Mouse (Mus musculus) heart, embryonic 10.5 days (tissue): ENCODE data around the gene Fam71f1. TPM values are rescaled to one million over a fixed set of nuclear protein-coding genes. Genes with fewer than 3 reads are reported as not detected.

Experiments used
- DNase-seq: peaks from one replicate; pipeline ENCODE4 v3.0.0-alpha.2; 2017; ENCODE audit warnings: low spot score
- H3K27ac ChIP-seq: fragments of 300-500 bp; sonication (generic); 2 replicates; pipeline ENCODE4 v1.5.1; 2016; ENCODE audit warnings: mild to moderate bottlenecking
- H3K27me3 ChIP-seq: fragments of 300-500 bp; sonication (generic); 2 replicates; pipeline ENCODE4 v1.6.1; 2016; ENCODE audit warnings: mild to moderate bottlenecking; ENCODE audit not compliant: poor library complexity, insufficient read depth, severe bottlenecking
- H3K36me3 ChIP-seq: fragments of 300-500 bp; sonication (generic); 2 replicates; pipeline ENCODE4 v1.6.1; 2016; ENCODE audit warnings: mild to moderate bottlenecking, moderate library complexity
- H3K4me1 ChIP-seq: fragments of 300-500 bp; sonication (generic); 2 replicates; pipeline ENCODE4 v1.6.1; 2016; ENCODE audit warnings: mild to moderate bottlenecking
- H3K4me3 ChIP-seq: fragments of 300-500 bp; sonication (generic); 2 replicates; pipeline ENCODE4 v1.5.1; 2016; ENCODE audit warnings: mild to moderate bottlenecking, moderate library complexity
- H3K9me3 ChIP-seq: fragments of 300-500 bp; sonication (generic); 2 replicates; pipeline ENCODE4 v1.6.1; 2016; ENCODE audit warnings: mild to moderate bottlenecking, moderate library complexity
- WGBS: fragments of 180-500 bp; shearing (Covaris S2); methylation state at CpG from one replicate; pipeline ENCODE4 v1.1.7; 2016; 5-methylcytosine and 5-hydroxymethylcytosine counted together
- polyA plus RNA-seq: library from polyadenylated mRNA; unstranded; fragments of >200 nt; fragmentation: Nextera tagmentation; extraction: Ambion mirVana; gene quantifications from 2 replicates; pipeline ENCODE4 v1.2.1, GENCODE M21; 2016

The Fam71f1 gene
- polyA plus RNA-seq, 1 experiment from 2014 or later: not detected

DNA sequence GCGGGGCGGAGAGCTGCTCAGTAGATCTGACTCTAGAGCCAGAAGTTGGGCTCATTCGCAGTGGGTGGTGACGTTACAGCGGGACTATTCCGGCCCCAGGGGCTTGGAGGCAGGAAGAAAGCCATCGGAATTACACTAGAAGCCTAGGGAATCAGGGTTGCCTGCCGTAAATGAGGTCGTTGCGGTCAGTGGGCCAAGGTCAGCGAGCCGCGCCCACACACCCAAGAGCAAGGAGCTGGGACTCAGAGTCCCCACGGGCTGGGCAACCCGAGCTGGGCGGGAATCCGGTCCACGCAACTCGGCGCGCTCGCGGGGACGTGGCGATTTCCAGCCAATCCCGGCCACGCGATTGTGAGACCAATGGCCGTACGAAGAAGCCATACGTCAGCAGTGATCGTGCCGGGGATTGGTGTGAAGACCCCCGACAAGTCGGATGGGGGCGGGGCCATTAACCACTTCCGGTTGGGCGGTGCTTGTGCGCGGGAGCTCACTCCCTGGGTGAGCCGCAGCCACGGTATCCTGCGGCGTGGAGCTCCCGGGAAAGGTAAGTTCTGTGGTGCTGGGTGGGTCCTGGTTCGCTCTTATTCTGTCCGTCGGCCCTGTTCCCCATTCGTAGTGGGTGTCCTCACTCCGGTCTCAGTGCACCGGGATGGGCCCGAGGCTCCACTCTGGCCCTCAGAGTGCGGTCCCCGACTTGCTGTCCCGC, 28.9 kb downstream of the Fam71f1 start, which contains the start of gene Calu:
Gene Calu (plus strand): TSS at position 405 of the 706 bp plus-strand sequence.
- under 1% methylated on average over 55 of the region's 55 CpGs for WGBS
- peak within 1 kb of the TSS; percentile 94 for H3K27ac ChIP-seq
- peak within 1 kb of the TSS; percentile 85 for H3K4me3 ChIP-seq
- peak; percentile 100 for DNase-seq
- H3K9me3 ChIP-seq: no peaks in the 10 kb centered on the region
- no peaks in the 10 kb centered on the region for H3K27me3 ChIP-seq
- H3K36me3 ChIP-seq: no peaks in the 10 kb centered on the region
- H3K4me1 ChIP-seq: peaks cover 24% of the 10 kb centered on the region

DNA sequence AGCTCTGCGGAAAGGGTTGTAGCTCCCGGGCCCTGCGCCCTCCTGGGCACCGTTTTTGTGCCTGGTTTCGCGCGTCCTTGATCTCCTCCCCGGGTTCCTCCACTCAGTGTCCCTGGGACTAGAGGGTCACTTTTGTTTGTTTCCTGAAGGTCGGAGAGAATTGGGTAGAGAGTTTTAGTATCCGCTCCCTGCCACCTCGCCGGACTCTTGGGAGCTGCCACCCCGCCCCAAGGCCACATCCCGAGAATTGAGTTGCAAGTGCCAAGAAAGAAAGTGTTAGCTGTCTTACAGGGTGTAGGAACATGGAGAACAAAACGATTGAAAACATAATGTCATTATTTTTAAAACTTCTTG, 29.4 kb downstream of the Fam71f1 start:
- no peak for DNase-seq
- Histone ChIP-seq H3K4me1 (peaks cover 30% of the 10 kb centered on the region), H3K4me3 (peak overlapping the region; percentile 85), H3K36me3 (no peaks in the 10 kb centered on the region), H3K27ac (peak overlapping the region; percentile 94), H3K9me3 (no peaks in the 10 kb centered on the region), H3K27me3 (no peaks in the 10 kb centered on the region)
- WGBS: under 1% methylated on average over 15 of the region's 15 CpGs

- no peaks in the 10 kb centered on the region for H3K9me3 ChIP-seq
- peaks cover 4% of the 10 kb centered on the region for H3K36me3 ChIP-seq
- no peak for DNase-seq
- no peak overlapping the region for H3K27ac ChIP-seq
- H3K4me3 ChIP-seq: no peak overlapping the region
- H3K4me1 ChIP-seq: peaks cover 43% of the 10 kb centered on the region
- H3K27me3 ChIP-seq: no peaks in the 10 kb centered on the region
Measured at GRCm38 (mm10) chr6:29351613-29352012, 32.7 kb downstream of the Fam71f1 start.

DNA sequence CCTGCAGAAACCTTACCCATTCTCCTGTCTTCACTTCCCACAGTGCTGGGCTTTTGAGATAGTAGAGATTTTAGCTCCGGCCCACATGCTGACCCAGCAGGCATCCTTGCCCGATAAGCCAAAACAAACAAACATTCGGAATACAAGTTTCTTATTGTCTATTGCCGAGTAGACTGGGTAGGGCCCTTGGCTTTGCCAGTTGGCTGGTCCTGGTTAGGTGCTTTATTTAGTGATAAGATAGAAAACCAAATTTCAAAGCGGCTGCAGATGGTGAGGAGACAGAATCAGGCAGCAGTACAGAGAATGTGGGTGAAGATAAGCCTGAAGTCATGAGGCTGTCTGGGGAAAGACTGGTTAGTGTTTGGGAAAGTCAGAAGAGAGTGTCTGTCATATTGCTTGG, 33.9 kb downstream of the Fam71f1 start:
- WGBS: 8% methylated on average over 5 of the region's 5 CpGs
- Histone ChIP-seq H3K9me3 (no peaks in the 10 kb centered on the region), H3K27ac (peak overlapping the region; percentile 59; the same call in 1 of the 2 replicates), H3K36me3 (peaks cover 16% of the 10 kb centered on the region), H3K4me3 (peak overlapping the region; percentile 31), H3K4me1 (peaks cover 43% of the 10 kb centered on the region), H3K27me3 (no peaks in the 10 kb centered on the region)
- no peak for DNase-seq

GRCm38 (mm10) chr6:29359386-29359785, 40.4 kb downstream of the Fam71f1 start:
- Histone ChIP-seq H3K27me3 (no peaks in the 10 kb centered on the region), H3K36me3 (peaks cover 57% of the 10 kb centered on the region), H3K27ac (no peak overlapping the region)

DNA sequence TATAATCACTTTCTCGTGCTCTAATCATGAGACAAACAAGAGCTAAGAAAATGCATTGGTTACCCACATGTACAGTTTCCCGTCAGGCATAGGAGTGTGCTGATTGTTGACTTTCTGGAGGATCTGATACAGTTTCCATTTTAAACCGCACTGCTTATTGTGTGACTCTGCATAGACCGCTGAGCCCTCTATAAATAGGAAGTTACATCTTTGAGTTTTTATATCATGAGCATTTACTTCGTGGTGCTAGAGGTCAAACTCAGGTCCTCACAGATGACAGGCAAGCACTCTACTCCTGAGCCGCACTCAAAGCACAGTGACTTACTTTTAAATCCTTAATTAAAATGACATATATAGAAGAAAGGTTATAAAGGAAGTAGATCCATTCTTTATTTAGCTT, 41.3 kb downstream of the Fam71f1 start:
- no peaks in the 10 kb centered on the region for H3K9me3 ChIP-seq
- no peak overlapping the region for H3K4me3 ChIP-seq
- peaks cover 4% of the 10 kb centered on the region; the same call in 1 of the 2 replicates for H3K4me1 ChIP-seq
- WGBS: 74% methylated on average over 6 of the region's 6 CpGs
- H3K36me3 ChIP-seq: peaks cover 65% of the 10 kb centered on the region
- no peak overlapping the region for H3K27ac ChIP-seq
- DNase-seq: no peak
- H3K27me3 ChIP-seq: no peaks in the 10 kb centered on the region

More at GRCm38 (mm10) chr6:29359386-29359785, 40.4 kb downstream of the Fam71f1 start:
- no peak overlapping the region for H3K4me3 ChIP-seq
- H3K9me3 ChIP-seq: no peaks in the 10 kb centered on the region
- DNase-seq: no peak
- H3K4me1 ChIP-seq: peaks cover 9% of the 10 kb centered on the region; the same call in 1 of the 2 replicates
- WGBS: 86% methylated on average over 3 of the region's 3 CpGs

DNA sequence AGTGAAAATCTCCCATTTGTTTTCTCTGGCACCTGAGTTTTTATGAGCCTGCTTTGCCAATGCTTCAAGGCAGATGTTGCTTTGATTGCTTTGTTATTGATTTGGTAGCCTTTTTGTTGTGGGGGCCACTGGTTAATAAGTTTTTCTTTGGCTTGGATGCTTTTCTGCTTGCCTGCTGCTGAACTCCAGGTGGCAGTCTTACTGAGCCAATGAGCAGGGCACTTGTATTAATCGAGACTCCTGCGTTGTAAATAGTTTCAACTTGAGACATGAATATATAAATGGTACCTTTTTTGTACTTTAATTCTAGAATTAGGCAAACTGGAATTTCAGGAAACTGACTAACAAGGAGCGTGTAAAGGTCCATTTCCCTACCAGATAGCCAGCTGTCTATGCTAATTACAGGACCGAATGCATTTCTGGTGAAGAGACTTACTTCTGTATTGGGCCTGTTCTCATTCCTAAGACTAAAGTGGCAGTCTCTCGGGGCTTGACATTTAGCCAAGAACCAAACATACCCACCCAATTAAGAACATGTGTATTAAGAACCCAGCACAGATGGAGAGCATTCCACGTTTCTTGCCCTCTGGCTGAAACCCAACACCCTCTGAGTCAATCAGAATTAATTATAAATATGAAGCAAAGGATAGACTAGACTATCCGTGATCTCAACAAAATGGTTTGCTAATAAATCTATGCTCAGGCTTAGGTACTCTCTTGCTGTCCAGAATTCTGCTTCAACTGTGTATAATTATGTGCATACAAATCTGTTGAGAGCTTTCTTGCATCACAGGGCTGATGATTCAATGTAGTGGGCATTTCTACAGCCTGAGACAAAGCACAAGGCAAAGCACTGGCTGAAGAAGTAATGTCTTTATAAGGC, 43.5 kb downstream of the Fam71f1 start:
- peaks cover 74% of the 10 kb centered on the region for H3K36me3 ChIP-seq
- no peaks in the 10 kb centered on the region for H3K27me3 ChIP-seq
- H3K9me3 ChIP-seq: no peaks in the 10 kb centered on the region
- DNase-seq: no peak
- H3K27ac ChIP-seq: no peak overlapping the region
- H3K4me1 ChIP-seq: no peaks in the 10 kb centered on the region
- WGBS: 83% methylated on average over 7 of the region's 7 CpGs
- no peak overlapping the region for H3K4me3 ChIP-seq

DNA sequence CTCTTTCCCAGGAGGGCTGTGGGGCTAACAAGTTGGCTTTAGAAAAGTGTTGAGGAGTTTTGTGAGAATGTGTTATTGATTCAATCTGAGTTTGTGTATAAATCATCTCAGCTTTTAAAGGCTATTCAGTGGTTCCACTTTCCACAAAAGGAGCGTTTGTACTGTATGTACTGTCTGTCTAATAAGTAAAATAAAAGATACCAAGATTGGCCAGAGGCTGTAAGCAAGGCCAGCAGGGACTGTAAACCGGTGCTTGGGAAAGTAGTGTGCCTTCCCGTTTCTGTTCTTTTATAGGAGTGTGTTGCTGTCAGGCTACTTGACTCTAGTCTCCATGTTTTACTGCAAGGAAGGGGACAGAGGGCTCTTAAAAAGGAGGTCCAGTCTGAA, 44.2 kb downstream of the Fam71f1 start:
- no peak overlapping the region for H3K27ac ChIP-seq
- no peak overlapping the region for H3K4me3 ChIP-seq
- no peaks in the 10 kb centered on the region for H3K4me1 ChIP-seq
- peaks cover 73% of the 10 kb centered on the region for H3K36me3 ChIP-seq
- no peak for DNase-seq
- WGBS: 85% methylated on average over 3 of the region's 3 CpGs
- H3K9me3 ChIP-seq: no peaks in the 10 kb centered on the region
- H3K27me3 ChIP-seq: no peaks in the 10 kb centered on the region

DNA sequence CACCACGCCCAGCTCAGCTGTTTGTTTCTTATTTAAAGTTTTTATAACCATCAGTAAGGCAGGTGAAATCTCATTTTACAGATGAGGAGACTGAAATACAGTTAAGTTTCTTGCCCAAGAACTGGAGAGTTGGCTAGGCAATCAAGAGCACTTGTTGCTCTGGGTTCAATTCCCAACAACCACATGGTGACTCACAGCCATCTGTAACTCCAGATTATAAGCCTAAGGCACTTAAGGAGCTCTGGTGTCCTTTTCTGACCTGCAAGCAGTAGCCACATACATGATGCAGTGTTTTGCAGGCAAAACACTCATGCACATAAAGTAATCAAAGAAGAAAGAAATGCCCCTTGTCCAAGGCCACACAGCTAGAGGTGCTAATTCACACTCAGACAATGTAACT, 46.3 kb downstream of the Fam71f1 start:
- H3K4me1 ChIP-seq: no peaks in the 10 kb centered on the region
- H3K36me3 ChIP-seq: peaks cover 83% of the 10 kb centered on the region
- no peaks in the 10 kb centered on the region for H3K27me3 ChIP-seq
- H3K9me3 ChIP-seq: no peaks in the 10 kb centered on the region
- H3K27ac ChIP-seq: no peak overlapping the region
- no peak overlapping the region for H3K4me3 ChIP-seq
- DNase-seq: no peak
- WGBS: 93% methylated on average over 1 of the region's 1 CpGs

DNA sequence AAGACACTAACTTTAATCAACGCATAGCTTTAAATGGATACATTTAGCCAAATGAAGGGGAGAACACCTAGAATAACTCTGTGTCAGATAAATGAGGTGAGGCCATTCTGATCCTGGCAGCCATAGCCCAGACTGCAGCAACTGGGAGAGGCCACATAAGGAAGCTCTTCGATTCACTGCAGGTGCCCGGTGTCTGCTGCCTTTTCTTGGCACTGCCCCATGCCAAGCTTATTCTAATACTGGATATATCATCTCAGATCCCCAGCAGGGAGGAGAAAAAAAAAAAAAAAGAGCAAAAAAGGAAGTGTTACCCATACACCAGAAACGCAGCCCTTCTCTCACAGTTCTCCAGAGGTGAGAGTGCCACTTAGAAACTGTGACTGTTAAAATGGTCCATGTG, 58.4 kb downstream of the Fam71f1 start:
- H3K4me1 ChIP-seq: no peaks in the 10 kb centered on the region
- H3K27me3 ChIP-seq: no peaks in the 10 kb centered on the region
- no peak overlapping the region for H3K4me3 ChIP-seq
- no peak overlapping the region for H3K27ac ChIP-seq
- no peaks in the 10 kb centered on the region for H3K9me3 ChIP-seq
- DNase-seq: no peak
- WGBS: 87% methylated on average over 4 of the region's 4 CpGs
- H3K36me3 ChIP-seq: peaks cover 76% of the 10 kb centered on the region

- no peak overlapping the region for H3K4me3 ChIP-seq
- H3K9me3 ChIP-seq: no peaks in the 10 kb centered on the region
- H3K36me3 ChIP-seq: peaks cover 64% of the 10 kb centered on the region
- 94% methylated on average over 10 of the region's 10 CpGs for WGBS
- no peaks in the 10 kb centered on the region for H3K4me1 ChIP-seq
- no peak for DNase-seq
- H3K27ac ChIP-seq: no peak overlapping the region
- no peaks in the 10 kb centered on the region for H3K27me3 ChIP-seq
Measured at GRCm38 (mm10) chr6:29378678-29379077, 59.7 kb downstream of the Fam71f1 start.

- Histone ChIP-seq H3K4me1 (peaks cover 9% of the 10 kb centered on the region; the same call in 1 of the 2 replicates), H3K27me3 (no peaks in the 10 kb centered on the region), H3K27ac (no peak overlapping the region), H3K36me3 (peaks cover 51% of the 10 kb centered on the region), H3K4me3 (no peak overlapping the region), H3K9me3 (no peaks in the 10 kb centered on the region)
- 94% methylated on average over 6 of the region's 6 CpGs for WGBS
- peak; percentile 52 for DNase-seq
Measured at GRCm38 (mm10) chr6:29379954-29380353, 61.0 kb downstream of the Fam71f1 start.

DNA sequence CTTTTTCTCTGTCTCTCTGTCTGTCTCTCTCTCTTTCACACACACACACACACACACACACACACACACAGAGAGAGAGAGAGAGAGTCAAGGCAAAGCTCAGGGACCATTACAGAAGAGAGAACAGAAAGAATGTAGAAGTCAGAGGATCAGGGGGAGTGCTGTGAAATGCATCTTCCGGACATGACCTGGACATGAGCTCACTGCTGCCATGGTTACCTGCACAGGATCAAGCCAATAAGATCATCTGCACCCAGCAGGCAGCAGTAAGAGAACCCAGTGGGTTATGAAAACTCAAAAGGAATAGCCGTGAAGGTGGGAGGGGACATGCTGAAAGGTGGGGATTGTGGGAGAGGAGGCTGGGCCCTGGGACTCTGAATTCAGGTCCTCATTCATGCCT, 63.5 kb downstream of the Fam71f1 start:
- DNase-seq: no peak
- Histone ChIP-seq H3K9me3 (no peaks in the 10 kb centered on the region), H3K27me3 (no peaks in the 10 kb centered on the region), H3K4me3 (no peak overlapping the region), H3K27ac (no peak overlapping the region), H3K4me1 (peaks cover 23% of the 10 kb centered on the region), H3K36me3 (peaks cover 27% of the 10 kb centered on the region)
- 61% methylated on average over 2 of the region's 2 CpGs for WGBS
